Mouse (Mus musculus) brain, embryonic 14.5 days (tissue): ENCODE measurements around the gene Exoc2.

Experiments
- CTCF ChIP-seq: fragments of 200-500 bp; IDR thresholded peaks from 2 replicates; pipeline ENCODE4 v1.5.1; 2012; ENCODE audit warnings: inconsistent platforms, mild to moderate bottlenecking, moderate library complexity, borderline replicate concordance; ENCODE audit not compliant: insufficient read depth, insufficient read length; ENCODE audit errors: extremely low read depth
- POLR2A ChIP-seq: fragments of 200-500 bp; IDR thresholded peaks from 2 replicates; pipeline ENCODE4 v1.6.1; 2012; ENCODE audit warnings: mild to moderate bottlenecking, inconsistent platforms, borderline replicate concordance; ENCODE audit not compliant: poor library complexity, insufficient read depth, insufficient read length, severe bottlenecking; ENCODE audit errors: extremely low read depth

DNA sequence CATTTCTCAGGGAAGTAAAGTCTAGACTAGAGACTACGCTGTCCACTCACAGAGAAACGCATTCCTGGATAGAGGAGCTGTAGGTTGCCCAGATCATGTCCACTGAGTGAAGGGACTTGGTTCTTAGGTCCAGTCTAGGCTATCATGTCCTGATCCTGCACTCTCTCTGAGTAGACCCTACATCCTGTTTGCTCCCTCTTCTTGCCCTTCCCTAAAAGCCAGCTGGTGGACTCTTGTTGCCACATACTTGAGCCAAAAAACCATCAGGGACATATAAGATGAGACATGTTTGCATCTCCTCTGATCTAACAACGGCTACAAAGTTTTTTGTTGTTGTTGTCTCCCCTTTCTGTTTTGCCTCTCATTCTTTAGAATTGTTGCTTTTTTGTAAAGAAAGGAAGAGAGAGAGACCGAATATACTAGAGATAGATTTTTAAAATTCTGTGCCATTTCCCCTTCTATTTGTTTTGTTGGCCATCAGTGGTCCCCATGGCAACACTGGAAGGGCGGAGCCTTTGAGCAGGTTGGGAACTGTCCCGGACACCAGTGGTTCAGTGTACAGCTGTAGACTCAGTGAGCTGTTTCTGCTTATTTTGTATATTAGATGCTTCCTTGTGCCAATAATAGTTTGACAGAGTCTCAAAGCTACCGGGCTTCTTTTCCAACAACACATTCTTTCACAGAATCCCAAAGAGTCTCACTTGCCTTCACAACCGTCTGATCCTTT lies 209.7 kb downstream of the Exoc2 start:
- TF ChIP-seq POLR2A (no peak), CTCF (no peak)
